Mouse (Mus musculus): ENCODE results near the gene 4932438A13Rik.

- TF ChIP-seq POLR2A (IDR thresholded peaks at IDR 0.05; ENCODE audit: extremely low read depth, insufficient read depth, low read length) (no peak), CTCF (IDR thresholded peaks at IDR 0.05; ENCODE audit: low read depth, low read length) (no peak)
Measured at GRCm38 (mm10) chr3:37039811-37040210, 176.9 kb downstream of the 4932438A13Rik start.

Measured in liver, adult 2 months (tissue).